Mouse (Mus musculus) erythroid progenitor cell, adult 5-6 weeks (primary cell): ENCODE results near the gene Trem1. TPM values are rescaled to one million over a fixed set of nuclear protein-coding genes. Genes with fewer than 3 reads are reported as not detected.
A peak's percentile ranks its signal among the peaks of the same experiment; 100 is the strongest.

Source experiments
- ATAC-seq: replicated peaks from 2 replicates; pipeline ENCODE4 v1.8.0; 2016; ENCODE audit warnings: moderate number of reproducible peaks, mild to moderate bottlenecking, moderate TSS enrichment, inconsistent platforms; ENCODE audit not compliant: poor library complexity, low FRiP score, severe bottlenecking
- total RNA-seq, 2 experiments: library from RNA; stranded (forward) in 1 of 2; stranded (reverse) in 1 of 2; fragments of 150-400 nt in 1 of 2; fragments of 186-747, 209-891 nt in 1 of 2; gene quantifications; 2 replicates each; pipeline versions ENCODE4 v1.2.3 to v1.2.4; 2015 to 2017; ENCODE audit warnings: low replicate concordance in 2 of 2

The Trem1 gene
- total RNA-seq, 2 experiments from 2014 or later, result 1.3 to 5.2 TPM

DNA sequence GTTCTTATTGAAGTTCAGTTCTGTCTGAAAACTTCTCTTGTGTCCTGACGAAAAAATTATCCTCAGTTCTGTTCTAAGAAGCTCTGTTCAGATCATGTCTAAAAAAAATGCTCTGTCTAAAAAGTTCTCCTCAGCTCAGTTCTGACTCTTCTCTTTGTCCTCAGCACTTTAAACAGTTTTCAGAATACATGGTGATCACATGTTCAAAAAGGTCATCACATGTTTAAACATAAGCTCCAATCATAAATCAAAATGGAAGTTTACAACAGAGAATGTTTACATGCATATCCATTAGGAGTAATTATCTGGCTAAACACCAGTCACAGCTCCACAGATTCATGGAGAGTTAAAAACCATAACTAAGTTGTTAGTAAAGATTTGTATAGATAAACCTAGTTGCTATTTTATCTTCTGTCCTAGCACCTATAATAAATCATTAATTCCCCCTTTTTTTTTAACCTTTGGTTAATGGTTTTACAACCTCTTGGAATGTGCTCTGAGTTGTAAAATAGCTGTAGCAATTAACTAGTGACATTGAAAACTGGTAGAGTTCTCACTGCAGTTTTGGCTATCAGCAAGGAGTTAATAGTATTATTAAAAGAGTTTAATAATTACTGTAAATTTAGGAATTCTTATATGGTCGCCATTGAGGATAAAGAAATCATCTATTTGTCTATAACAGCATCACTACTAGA, 34.2 kb downstream of the Trem1 start:
- ATAC-seq, result no peak

DNA sequence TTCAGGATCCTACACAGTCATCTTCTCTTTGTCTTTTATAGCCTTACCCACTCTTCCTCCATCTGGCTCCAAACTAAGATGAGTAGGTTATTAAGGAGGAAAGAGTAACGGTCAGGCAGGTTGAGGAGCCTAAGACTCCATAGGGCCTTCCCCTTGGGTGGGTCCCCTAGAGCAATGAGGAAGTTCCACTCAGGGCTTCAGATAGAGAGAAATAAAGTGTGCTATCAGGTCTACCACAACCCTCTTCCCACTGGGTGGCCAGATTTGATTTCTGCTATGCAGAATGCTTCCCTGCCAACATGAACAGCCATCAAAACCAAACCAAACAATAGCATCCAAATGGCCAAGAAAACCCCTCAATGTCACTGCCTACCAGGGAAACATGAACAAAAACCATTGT, 35.0 kb downstream of the Trem1 start:
- no peak for ATAC-seq

DNA sequence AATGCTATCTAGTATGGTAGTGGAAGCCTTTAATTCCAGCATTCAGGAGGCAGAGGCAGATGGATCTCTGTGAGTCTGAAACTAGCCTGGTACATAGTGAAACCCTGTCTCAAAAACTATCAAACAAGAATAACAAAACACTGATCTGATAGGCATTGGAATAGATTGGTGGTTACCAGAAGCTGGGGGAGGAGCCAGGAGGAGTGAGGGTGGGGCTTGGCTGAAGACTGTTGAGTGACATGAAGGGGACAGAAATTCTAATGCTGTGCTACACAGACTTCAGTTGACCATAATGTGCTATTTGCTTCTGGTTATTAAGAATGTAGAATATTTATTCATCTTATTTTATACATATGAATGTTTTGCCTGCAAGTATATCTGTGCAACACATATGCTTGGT, 35.7 kb downstream of the Trem1 start:
- ATAC-seq, result no peak

DNA sequence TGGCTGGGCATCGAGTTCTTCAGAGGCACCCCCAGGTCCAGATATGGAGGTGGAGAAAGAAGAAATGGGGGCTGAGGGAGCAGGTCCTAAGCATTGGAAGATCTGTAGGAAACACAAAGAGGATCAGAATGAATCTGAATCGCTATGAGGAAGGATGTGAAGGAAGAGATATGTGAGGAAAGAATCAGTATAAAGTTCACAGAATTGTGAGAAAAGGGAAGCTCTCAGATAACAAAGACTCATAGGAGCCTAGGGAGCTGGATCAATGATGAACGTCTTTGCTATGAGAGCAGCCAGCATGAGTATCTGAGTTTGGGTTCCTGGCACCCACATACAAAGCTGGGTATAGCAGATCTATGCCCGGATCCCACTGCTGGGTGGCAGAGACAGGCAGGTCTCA, 37.3 kb downstream of the Trem1 start:
- no peak for ATAC-seq

DNA sequence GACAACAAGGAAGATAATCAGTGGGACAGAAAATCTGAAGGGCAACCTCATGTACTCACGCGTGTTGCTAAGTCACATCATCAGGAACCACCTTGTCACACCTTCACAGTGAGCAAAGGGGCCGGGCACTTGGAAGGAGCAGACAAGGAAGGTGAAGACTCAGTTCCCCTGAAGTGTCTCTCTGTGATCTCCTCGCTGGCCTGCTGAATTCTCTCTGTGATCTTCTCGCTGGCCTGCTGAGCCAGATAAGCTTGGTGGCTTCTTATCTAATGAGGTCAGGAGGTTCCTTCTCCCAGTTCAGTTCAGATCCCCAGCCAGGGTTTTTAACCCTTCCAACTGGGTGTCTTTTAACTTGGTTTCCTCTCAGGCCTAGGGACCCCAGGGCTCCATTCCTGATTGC, 39.6 kb downstream of the Trem1 start:
- peak; percentile 89 for ATAC-seq

DNA sequence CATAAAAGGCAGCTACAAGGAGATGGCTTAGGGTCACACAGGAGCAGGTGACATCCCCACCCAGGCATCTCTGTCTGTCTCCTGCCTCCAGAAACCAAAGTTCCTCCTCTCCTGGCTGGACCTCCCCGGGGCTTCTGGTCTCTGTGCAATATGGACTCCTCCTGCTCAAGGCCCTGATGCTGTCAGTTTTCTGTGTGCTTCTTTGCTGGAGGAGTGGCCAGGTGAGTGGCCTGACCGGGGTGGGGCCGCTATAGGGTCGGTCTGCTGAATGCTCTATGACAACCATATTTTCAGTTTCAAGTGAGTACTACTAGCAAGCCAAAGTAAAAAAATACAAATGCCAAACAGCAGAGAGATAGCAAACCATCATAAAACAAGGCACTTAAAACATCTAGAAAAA, 40.0 kb downstream of the Trem1 start:
- ATAC-seq, result peak; percentile 50

DNA sequence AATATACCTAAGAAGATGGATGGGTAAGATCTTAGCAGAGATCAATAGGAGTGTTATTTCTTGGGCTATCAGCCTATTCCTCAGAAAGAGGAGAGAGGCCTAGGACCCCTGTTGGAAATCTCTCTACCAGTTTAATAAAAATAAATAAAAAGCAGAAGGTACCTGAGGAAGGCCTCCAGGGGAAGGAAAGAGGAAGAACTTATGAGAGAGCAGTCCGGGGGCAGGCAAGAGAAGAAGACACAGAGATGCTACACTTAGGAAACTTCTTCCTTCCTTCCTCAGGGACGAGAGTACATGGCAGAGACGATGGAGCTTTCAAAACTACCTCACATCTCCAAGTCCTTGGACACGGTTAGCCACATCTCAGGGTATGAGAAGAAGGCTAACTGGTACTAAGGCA, 41.5 kb downstream of the Trem1 start:
- no peak for ATAC-seq

DNA sequence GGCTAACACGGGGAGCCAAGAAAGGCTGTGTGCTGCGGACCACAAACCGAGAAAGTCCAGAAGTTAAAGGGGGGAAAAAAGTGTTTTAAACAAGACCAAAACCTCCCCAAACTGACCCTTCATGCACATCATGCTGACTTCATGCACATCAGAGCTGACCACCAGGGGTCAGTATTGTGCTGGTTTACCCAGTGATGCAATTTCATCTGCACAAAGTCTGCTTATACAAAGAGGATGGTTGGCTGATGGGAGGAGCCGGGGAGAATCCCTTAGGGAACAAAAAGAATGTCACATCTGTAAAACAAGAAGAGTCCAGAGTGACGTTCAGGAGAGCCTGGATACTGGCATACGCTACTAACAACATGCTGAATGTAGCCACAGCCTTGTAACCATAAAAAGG, 42.3 kb downstream of the Trem1 start:
- ATAC-seq, result peak; percentile 57

DNA sequence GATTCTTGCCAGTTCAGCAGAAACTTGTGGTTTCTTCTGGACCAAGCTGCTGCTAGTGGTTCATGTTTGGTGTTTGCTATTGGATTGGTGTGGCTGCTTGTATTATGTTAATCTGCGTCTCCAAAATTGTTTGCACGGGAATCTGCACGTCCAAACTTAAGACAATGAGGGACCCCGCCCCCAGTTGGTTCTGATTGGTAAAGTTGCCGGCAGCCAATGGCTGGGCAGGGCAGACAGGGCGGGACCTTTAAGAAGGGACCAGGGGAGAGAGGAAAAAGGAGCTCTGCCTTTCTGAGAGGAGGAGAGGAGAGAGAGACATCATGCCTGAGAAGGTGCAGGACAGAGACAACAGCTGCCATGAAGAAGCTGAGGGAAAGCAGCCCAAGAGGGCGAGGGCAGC, 43.2 kb downstream of the Trem1 start:
- ATAC-seq, result no peak

DNA sequence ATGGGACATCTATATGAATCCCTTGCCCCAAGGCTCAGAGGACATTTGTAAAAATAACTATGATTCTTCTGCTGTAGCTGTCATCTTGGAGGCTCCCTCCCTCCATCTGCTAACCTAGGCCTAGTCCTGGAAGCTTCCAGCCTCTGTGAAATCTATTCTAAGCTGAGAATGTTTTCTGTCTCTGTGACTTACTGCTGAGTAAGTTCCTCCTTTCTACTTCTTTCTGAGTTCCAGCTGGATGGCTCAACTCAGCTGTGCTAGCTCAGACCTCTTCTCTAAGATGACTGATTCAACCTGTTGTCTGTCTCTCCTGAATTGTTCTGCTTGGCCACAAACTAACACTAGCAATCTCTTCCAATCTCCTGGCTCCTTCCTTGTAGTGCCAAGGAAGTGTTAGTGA, 45.8 kb downstream of the Trem1 start:
- ATAC-seq, result no peak

DNA sequence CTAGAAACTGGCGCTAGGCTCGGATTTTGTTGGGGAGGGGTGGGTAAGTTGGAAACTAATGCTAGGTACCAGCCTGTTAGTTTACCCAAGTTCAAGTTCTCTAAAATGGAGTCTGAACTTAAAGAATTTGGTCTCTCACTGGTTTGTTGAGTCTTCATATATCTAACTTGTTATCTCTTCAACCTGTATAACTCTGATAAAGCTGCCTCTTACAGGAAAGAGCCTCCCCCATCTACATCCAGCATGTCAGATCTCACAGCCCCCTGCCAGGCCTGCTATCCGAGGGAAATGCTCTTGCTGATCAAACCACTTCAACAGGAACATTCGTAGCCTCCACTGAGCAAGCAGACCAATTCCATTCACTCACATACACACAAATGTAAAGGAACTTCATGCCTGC, 46.4 kb downstream of the Trem1 start:
- ATAC-seq, result no peak

DNA sequence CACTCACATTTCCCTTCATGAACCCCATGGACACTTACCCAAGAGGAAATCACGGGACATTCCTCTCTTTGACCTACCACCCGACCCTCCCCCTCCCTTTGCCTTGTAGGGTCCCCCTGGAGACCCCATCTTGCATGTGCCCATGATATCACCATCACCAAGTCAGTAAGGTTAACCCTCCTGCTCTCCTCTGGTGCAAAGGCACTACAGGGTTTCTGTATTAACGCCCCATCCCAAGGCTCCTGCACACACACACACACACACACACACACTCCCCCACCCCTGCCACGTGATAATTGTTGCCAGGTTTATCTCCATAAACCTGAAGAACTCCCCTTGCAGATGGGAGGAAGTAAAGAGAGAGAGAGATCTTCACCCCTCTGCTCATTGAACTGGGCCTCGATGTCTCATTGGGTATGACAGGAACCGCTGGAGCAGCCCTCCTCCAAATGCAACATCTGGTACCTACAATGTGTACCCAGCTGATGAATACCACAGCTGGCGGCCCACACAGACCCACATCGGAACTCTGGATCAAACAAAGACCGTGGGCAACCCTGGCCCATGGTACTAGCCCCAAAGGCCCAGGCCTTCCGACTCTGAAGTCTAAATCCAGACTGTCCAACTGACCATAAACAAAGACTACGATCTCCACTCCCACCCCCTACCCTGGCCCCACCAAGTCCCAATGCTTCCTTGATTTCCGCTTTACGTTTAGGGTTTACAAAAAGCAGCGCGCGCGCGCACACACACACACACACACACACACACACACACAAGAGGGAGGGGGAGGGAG, 48.6 kb downstream of the Trem1 start:
- ATAC-seq, result peak; percentile 55

- peak; percentile 91 for ATAC-seq
These were observed 49.1 kb downstream of the Trem1 start for GRCm38 (mm10) chr17:48281739-48282085.

DNA sequence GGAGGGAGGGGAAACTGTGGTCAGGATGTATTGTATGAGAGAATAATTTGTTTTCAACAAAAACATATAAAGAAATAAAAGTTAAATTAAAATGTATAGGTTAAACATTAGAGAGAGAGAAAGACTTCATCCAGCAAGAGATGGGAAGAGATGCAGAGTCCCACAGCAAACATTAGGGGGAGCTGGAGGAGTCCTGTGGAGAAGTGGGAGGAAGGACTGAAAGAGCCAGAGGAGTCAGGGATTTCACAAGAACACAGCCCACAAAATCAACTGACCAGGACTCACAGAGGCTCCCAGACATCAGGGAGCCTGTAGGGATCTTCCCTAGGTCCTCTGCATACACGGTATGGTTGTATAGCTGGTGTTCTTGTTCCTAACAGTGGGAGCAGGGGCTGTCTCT, 54.2 kb downstream of the Trem1 start:
- ATAC-seq, result no peak

DNA sequence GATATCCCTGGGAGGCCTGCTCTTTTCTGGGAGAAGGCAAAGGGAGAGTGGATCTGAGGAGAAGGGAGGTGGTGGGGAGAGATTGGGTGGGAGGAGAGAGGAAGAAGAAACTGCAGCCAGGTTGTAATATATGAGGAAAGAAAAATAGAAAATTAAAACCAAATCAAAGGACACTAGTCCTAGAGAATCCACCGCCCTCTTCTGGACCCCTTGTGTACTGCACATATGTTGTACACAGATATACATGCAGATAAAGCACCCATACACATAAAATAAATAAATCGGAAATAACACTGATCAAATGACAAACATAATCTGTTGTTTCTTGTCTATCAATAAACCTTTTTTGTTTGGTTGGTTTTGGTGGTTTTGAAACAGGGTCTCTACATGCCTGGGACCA, 54.7 kb downstream of the Trem1 start:
- ATAC-seq, result peak; percentile 67; the same call in 1 of the 2 replicates

DNA sequence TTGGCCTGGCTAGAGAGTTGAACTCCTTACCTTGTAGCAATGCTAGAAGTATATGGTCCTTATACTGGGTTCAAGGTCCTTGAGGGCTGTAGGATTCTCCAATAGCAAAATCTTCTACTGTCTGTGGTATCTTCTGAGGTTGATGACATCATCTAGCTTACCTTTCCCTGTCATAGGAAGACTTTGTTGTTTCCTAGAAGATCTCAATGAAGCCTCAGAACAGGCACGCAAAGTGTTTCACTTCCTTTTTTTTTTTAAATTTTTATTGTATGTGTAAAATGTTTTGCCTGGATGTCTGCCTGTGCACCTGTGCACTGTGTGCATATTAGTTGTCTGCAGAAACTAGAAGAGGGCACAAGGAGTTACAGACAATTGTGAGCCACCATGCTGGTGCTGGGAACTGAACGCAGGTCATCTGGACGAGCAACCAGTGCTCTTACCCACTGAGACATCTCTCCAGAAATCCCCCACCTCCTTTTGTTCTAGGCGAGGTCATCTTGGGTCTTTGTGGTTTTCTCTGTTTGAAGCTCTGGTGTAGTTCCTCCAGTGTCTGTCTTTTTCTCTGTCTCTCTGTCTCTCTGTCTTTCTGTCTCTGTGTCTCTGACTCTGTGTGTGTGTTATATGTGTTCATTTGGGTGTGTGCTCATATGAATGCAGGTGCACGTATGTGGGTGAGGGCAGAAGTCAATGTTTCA, 61.1 kb downstream of the Trem1 start:
- ATAC-seq, result no peak

Other genes starting within 250 kb of the Trem1 start
- not detected in 2 replicates for gene 1700122O11Rik, start 194.5 kb upstream of the Trem1 start, total RNA-seq (2015; ENCODE audit: low replicate concordance)
- gene 1700122O11Rik, start 194.5 kb upstream of the Trem1 start, total RNA-seq (2017; ENCODE audit: low replicate concordance), result not detected in 2 replicates
- gene 1700067P10Rik, start 143.4 kb upstream of the Trem1 start, total RNA-seq (2015; ENCODE audit: low replicate concordance), result not detected in 2 replicates
- gene 1700067P10Rik, start 143.4 kb upstream of the Trem1 start, total RNA-seq (2017; ENCODE audit: low replicate concordance), result 0.51 TPM in 1 of 2 replicates, not detected in the other
- gene 9830107B12Rik, start 86.5 kb upstream of the Trem1 start, total RNA-seq (2015; ENCODE audit: low replicate concordance), result 0.42 and 5.4 TPM in 2 replicates
- gene 9830107B12Rik, start 86.5 kb upstream of the Trem1 start, total RNA-seq (2017; ENCODE audit: low replicate concordance), result 2.1 and 3.0 TPM in 2 replicates
- 2.5 and 2.9 TPM in 2 replicates for gene A530064D06Rik, start 65.5 kb upstream of the Trem1 start, total RNA-seq (2015; ENCODE audit: low replicate concordance)
- 3.5 and 5.9 TPM in 2 replicates for gene A530064D06Rik, start 65.5 kb upstream of the Trem1 start, total RNA-seq (2017; ENCODE audit: low replicate concordance)
- gene Trem3, start 15.0 kb downstream of the Trem1 start, total RNA-seq (2015; ENCODE audit: low replicate concordance), result 8.0 and 24.9 TPM in 2 replicates
- gene Trem3, start 15.0 kb downstream of the Trem1 start, total RNA-seq (2017; ENCODE audit: low replicate concordance), result 9.3 and 19.0 TPM in 2 replicates
- 2.9 and 4.2 TPM in 2 replicates for gene Treml4, start 31.5 kb downstream of the Trem1 start, total RNA-seq (2015; ENCODE audit: low replicate concordance)
- 3.5 and 16.2 TPM in 2 replicates for gene Treml4, start 31.5 kb downstream of the Trem1 start, total RNA-seq (2017; ENCODE audit: low replicate concordance)
- gene Treml2, start 66.7 kb downstream of the Trem1 start, total RNA-seq (2015; ENCODE audit: low replicate concordance), result 5.8 and 18.4 TPM in 2 replicates
- 5.7 and 7.7 TPM in 2 replicates for gene Treml2, start 66.7 kb downstream of the Trem1 start, total RNA-seq (2017; ENCODE audit: low replicate concordance)
- 7.9 and 12.6 TPM in 2 replicates for gene B430306N03Rik, start 83.4 kb downstream of the Trem1 start, total RNA-seq (2015; ENCODE audit: low replicate concordance)
- 2.6 and 8.1 TPM in 2 replicates for gene B430306N03Rik, start 83.4 kb downstream of the Trem1 start, total RNA-seq (2017; ENCODE audit: low replicate concordance)
- 2.2 TPM in 1 of 2 replicates, not detected in the other for gene Trem2, start 113.6 kb downstream of the Trem1 start, total RNA-seq (2015; ENCODE audit: low replicate concordance)
- 0.26 TPM in 1 of 2 replicates, not detected in the other for gene Trem2, start 113.6 kb downstream of the Trem1 start, total RNA-seq (2017; ENCODE audit: low replicate concordance)
- not detected in 2 replicates for gene Treml1, start 127.1 kb downstream of the Trem1 start, total RNA-seq (2015; ENCODE audit: low replicate concordance)
- gene Treml1, start 127.1 kb downstream of the Trem1 start, total RNA-seq (2017; ENCODE audit: low replicate concordance), result not detected in 2 replicates
- gene Nfya, start 177.1 kb downstream of the Trem1 start, total RNA-seq (2015; ENCODE audit: low replicate concordance), result 133 and 142 TPM in 2 replicates
- 69.3 and 110 TPM in 2 replicates for gene Nfya, start 177.1 kb downstream of the Trem1 start, total RNA-seq (2017; ENCODE audit: low replicate concordance)
- gene Oard1, start 177.2 kb downstream of the Trem1 start, total RNA-seq (2015; ENCODE audit: low replicate concordance), result 42.9 and 62.9 TPM in 2 replicates
- 81.9 and 87.0 TPM in 2 replicates for gene Oard1, start 177.2 kb downstream of the Trem1 start, total RNA-seq (2017; ENCODE audit: low replicate concordance)
- gene Apobec2, start 200.2 kb downstream of the Trem1 start, total RNA-seq (2015; ENCODE audit: low replicate concordance), result not detected in 2 replicates
- gene Apobec2, start 200.2 kb downstream of the Trem1 start, total RNA-seq (2017; ENCODE audit: low replicate concordance), result not detected in 2 replicates
- gene Tspo2, start 218.8 kb downstream of the Trem1 start, total RNA-seq (2015; ENCODE audit: low replicate concordance), result 464 and 482 TPM in 2 replicates
- 322 and 537 TPM in 2 replicates for gene Tspo2, start 218.8 kb downstream of the Trem1 start, total RNA-seq (2017; ENCODE audit: low replicate concordance)
- 13.4 and 20.5 TPM in 2 replicates for gene Unc5cl, start 222.1 kb downstream of the Trem1 start, total RNA-seq (2015; ENCODE audit: low replicate concordance)
- gene Unc5cl, start 222.1 kb downstream of the Trem1 start, total RNA-seq (2017; ENCODE audit: low replicate concordance), result 13.2 and 24.1 TPM in 2 replicates